Mouse (Mus musculus) kidney, embryonic 14.5 days (tissue): ENCODE data around the gene Eef1akmt2. TPM values are rescaled to one million over a fixed set of nuclear protein-coding genes. Genes with fewer than 3 reads are reported as not detected.

Source experiments
- ATAC-seq: fragments of 200-750 bp; cut with Nextera tagmentation; 2 replicates; pipeline ENCODE4 v1.8.0; 2017; ENCODE audit warnings: moderate number of reproducible peaks, mild to moderate bottlenecking, moderate TSS enrichment, moderate library complexity; ENCODE audit not compliant: low FRiP score, low TSS enrichment
- H3K27ac ChIP-seq: fragments of 300-500 bp; sonication (generic); 2 replicates; pipeline ENCODE4 v1.5.1; 2014; ENCODE audit warnings: low read depth, mild to moderate bottlenecking, low read length, moderate library complexity, mixed read lengths
- H3K27me3 ChIP-seq: fragments of 300-500 bp; sonication (generic); 2 replicates; pipeline ENCODE4 v1.6.1; 2014; ENCODE audit warnings: mild to moderate bottlenecking, low read length; ENCODE audit not compliant: control insufficient read depth, insufficient read depth
- H3K36me3 ChIP-seq: fragments of 300-500 bp; sonication (generic); 2 replicates; pipeline ENCODE4 v1.6.1; 2014; ENCODE audit warnings: low read length, mixed read lengths; ENCODE audit not compliant: control insufficient read depth, insufficient read depth
- H3K4me1 ChIP-seq: fragments of 300-500 bp; sonication (generic); 2 replicates; pipeline ENCODE4 v1.6.1; 2014; ENCODE audit warnings: low read length, mixed read lengths; ENCODE audit not compliant: control insufficient read depth, insufficient read depth
- H3K4me2 ChIP-seq: fragments of 300-500 bp; sonication (generic); replicated peaks from 2 replicates; pipeline ENCODE4 v1.6.1; 2014; ENCODE audit warnings: low read depth, mild to moderate bottlenecking, low read length
- H3K4me3 ChIP-seq: fragments of 300-500 bp; sonication (generic); 2 replicates; pipeline ENCODE4 v1.5.1; 2014; ENCODE audit warnings: mild to moderate bottlenecking, low read length
- H3K9ac ChIP-seq: fragments of 300-500 bp; sonication (generic); 2 replicates; pipeline ENCODE4 v1.6.1; 2014; ENCODE audit warnings: low read depth, mild to moderate bottlenecking, low read length, moderate library complexity
- H3K9me3 ChIP-seq: fragments of 300-500 bp; sonication (generic); 2 replicates; pipeline ENCODE4 v1.6.1; 2016; ENCODE audit warnings: low read length; ENCODE audit not compliant: control insufficient read depth
- WGBS: fragments of 180-500 bp; shearing (Covaris S2); extraction: QIAGEN DNeasy Blood & Tissue Kit; methylation state at CpG from one replicate; pipeline ENCODE4 v1.1.7; 2014; 5-methylcytosine and 5-hydroxymethylcytosine counted together
- polyA plus RNA-seq: library from polyadenylated mRNA; unstranded; fragments of >200 nt; fragmentation: Nextera tagmentation; extraction: Ambion mirVana; gene quantifications from 2 replicates; pipeline ENCODE4 v1.2.1, GENCODE M21; 2014

Eef1akmt2 gene
- polyA plus RNA-seq, 1 experiment from 2014 or later = 72.4 TPM

DNA sequence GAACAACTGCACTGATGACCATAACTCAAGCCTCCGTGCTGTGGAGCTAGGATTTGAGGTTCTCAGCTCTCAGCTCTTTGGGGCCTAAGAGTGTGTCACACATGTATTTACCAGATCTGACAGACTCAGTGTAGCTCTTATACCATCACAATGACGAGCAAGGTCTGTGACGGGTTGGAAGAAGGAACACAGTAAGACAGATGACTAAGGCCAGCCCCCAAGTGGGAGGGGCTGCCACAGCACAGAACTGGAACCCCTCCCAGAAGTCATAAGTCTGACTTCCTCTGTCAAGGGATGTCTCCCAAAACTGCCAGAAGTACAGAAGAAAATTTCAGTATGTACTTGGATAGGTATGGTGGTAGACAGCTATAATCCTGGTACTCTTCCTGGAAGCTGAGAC, 48.5 kb downstream of the Eef1akmt2 start:
- WGBS = 68% methylated on average over 3 of the region's 3 CpGs
- Histone ChIP-seq H3K27me3 (no peaks in the 10 kb centered on the region), H3K27ac (no peak overlapping the region), H3K4me2 (no peak overlapping the region), H3K9ac (no peak overlapping the region), H3K36me3 (0 out of 2 replicates have a peak, but pooled peaks cover 5% of the 10 kb centered on the region), H3K4me3 (no peak overlapping the region), H3K9me3 (no peaks in the 10 kb centered on the region), H3K4me1 (peaks cover 36% of the 10 kb centered on the region)
- ATAC-seq = no peak

DNA sequence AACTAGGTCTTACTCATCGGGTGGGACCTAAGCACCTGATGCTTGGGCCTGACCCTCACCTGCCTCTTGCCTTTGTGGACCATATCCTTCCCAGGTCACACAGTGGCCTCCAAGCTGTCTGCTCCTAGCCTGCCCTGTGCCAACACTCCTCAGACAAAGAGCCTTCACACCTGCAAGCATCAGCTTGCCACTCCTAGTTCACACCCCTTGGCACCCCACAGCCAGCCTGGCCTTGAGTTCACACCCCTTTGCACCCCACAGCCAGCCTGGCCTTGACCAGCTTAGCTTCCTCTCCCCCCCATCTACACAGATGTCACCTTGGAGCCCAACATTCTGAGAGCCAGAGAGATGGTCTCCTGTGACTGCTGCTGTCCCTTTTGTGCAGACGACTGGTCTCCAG, 49.1 kb downstream of the Eef1akmt2 start:
- Histone ChIP-seq H3K9ac (no peak overlapping the region), H3K27me3 (no peaks in the 10 kb centered on the region), H3K4me2 (no peak overlapping the region), H3K4me1 (peaks cover 30% of the 10 kb centered on the region), H3K27ac (no peak overlapping the region), H3K4me3 (no peak overlapping the region), H3K36me3 (0 out of 2 replicates have a peak, but pooled peaks cover 5% of the 10 kb centered on the region), H3K9me3 (no peaks in the 10 kb centered on the region)
- 86% methylated on average over 2 of the region's 2 CpGs for whole genome bisulfite sequencing
- no peak for ATAC-seq

DNA sequence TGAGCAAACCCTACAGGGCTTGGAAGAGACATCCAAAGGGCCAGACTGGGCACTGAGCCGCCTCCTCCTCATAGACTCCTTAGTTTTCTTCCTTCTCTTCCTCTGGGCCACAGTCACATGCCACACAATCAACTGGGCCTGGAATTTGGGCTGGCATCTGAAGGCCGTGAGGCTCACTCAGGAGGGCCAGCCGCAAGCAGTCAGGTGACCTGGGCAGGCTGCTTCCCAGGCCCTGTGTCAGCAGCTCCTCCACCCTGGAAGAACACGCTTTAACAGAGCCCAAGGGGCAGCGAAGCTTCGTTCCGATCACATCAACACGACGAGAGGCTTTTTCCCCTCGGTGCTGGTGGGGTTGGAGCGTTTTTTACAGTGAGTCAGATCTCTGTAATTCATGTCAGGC, 49.8 kb downstream of the Eef1akmt2 start:
- peaks cover 24% of the 10 kb centered on the region for H3K4me1 ChIP-seq
- WGBS = 79% methylated on average over 11 of the region's 11 CpGs
- H3K27ac ChIP-seq = no peak overlapping the region
- 0 out of 2 replicates have a peak, but pooled peaks cover 5% of the 10 kb centered on the region for H3K36me3 ChIP-seq
- ATAC-seq = no peak
- H3K4me3 ChIP-seq = no peak overlapping the region
- no peaks in the 10 kb centered on the region for H3K27me3 ChIP-seq
- no peak overlapping the region for H3K9ac ChIP-seq
- H3K4me2 ChIP-seq = no peak overlapping the region
- no peaks in the 10 kb centered on the region for H3K9me3 ChIP-seq

DNA sequence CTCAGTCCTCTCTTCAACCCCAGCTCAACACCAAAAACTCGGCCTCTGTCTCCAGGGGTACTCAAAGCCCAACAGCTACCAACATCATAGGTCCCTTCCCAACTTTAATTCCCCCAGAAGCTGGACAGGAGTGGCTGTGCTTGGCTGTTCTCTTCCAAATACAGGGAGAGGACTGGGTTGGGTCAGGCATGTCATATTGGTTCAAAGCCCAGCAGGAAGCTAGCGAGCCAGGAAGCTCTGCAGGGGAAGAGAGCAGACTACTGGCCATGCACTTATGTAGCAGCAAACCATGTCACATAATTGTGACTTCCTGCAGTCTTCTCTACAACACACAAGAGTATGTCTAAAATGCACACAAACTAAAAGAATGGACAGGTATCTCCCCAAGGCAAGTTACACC, 50.4 kb downstream of the Eef1akmt2 start:
- H3K27me3 ChIP-seq = no peaks in the 10 kb centered on the region
- 0 out of 2 replicates have a peak, but pooled peaks cover 5% of the 10 kb centered on the region for H3K36me3 ChIP-seq
- ATAC-seq = no peak
- WGBS = 77% methylated on average over 2 of the region's 2 CpGs
- no peak overlapping the region for H3K27ac ChIP-seq
- H3K4me2 ChIP-seq = no peak overlapping the region
- H3K9me3 ChIP-seq = no peaks in the 10 kb centered on the region
- H3K4me1 ChIP-seq = peaks cover 17% of the 10 kb centered on the region
- no peak overlapping the region for H3K4me3 ChIP-seq
- no peak overlapping the region for H3K9ac ChIP-seq

DNA sequence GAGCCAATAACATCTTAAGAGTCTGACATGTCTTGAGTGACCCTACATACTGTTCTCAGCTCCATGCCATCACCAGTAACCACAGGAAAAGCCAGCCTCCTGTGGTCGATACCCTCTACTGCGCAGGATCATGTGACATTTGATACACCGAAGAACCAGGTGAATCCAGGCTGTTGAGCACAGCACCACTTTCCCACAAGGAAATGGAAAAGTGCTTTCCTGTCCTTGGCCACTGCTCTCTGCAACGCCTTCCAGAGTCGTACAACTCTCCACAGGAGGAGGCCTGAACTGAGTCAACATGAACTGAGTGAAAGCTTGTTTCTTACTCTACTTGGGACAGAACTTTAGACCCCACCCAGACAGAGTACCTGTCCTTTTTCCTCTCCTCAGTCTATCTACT, 51.0 kb downstream of the Eef1akmt2 start:
- no peak overlapping the region for H3K4me2 ChIP-seq
- H3K4me1 ChIP-seq = peaks cover 14% of the 10 kb centered on the region
- no peak overlapping the region for H3K27ac ChIP-seq
- WGBS = 81% methylated on average over 5 of the region's 5 CpGs
- no peak overlapping the region for H3K9ac ChIP-seq
- H3K4me3 ChIP-seq = no peak overlapping the region
- H3K36me3 ChIP-seq = 0 out of 2 replicates have a peak, but pooled peaks cover 5% of the 10 kb centered on the region
- ATAC-seq = no peak
- H3K27me3 ChIP-seq = no peaks in the 10 kb centered on the region
- no peaks in the 10 kb centered on the region for H3K9me3 ChIP-seq

DNA sequence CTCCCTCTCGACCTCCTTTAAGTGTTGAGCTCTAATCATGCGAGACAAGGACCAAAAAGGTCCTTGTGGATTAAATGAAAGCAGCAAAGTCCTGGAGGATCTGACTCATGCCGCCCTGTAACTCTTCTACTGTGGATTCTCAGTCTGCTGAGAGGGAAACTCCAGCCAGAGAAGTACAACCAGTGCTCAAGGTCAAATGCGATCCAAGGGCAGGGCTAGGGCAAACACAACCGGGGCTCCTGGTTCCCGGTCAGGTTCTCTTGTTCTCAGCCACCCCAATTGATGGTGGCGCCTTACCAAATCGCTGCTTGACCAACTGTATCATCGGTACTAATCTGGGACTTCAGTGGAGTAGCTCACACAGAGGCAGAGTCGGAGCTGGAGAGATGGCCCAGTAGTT, 51.6 kb downstream of the Eef1akmt2 start:
- no peak for ATAC-seq
- 81% methylated on average over 10 of the region's 10 CpGs for WGBS
- H3K4me2 ChIP-seq = no peak overlapping the region
- no peaks in the 10 kb centered on the region for H3K9me3 ChIP-seq
- H3K27ac ChIP-seq = no peak overlapping the region; the same call in 1 of the 2 replicates
- 0 out of 2 replicates have a peak, but pooled peaks cover 5% of the 10 kb centered on the region for H3K36me3 ChIP-seq
- H3K4me3 ChIP-seq = no peak overlapping the region
- H3K9ac ChIP-seq = no peak overlapping the region
- H3K27me3 ChIP-seq = no peaks in the 10 kb centered on the region
- H3K4me1 ChIP-seq = peaks cover 14% of the 10 kb centered on the region

DNA sequence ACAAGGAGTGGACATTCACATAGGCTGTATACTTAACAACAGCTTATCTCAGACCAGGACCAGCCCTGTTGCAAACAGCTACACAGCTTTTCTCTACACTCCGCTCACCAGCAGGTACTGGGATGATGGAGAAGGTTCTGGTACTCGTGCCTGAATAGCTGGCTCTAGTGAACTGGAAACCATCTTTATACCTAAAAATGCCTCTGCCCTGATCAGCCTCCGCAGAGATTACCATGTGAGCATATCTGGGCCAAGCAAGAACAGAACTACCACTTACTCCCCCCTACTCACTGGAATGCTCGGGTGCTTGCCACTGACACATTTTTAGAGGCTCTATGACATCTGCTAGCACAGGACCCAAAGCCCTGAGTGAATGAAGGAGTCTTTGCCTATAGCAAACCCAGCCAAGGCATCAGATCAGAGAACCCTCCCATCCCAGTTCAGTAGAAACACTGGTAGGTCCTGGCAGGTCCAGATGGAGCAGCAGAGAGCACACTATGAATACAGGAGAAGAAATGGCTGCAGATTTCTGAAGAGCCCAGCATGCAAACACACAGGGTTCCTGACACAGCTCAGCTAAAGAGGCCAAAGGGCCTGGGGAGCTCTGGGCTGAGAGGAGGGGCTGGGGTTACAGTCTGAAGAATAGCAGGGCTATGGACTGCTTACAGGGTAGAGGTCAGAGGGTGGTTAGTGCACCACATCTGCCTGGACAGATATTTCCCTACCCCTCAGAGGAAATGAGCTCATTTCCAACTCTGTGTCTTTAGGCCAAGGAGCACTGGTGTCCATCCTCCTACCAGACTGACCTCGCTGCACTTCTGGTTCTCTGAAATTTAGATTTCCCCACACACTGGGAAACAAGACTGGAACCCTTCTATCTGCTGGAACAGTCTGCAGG, 53.1 kb downstream of the Eef1akmt2 start:
- Histone ChIP-seq H3K27ac (no peak overlapping the region), H3K4me3 (no peak overlapping the region), H3K4me1 (peaks cover 10% of the 10 kb centered on the region), H3K9me3 (no peaks in the 10 kb centered on the region), H3K36me3 (0 out of 2 replicates have a peak, but pooled peaks cover 5% of the 10 kb centered on the region), H3K9ac (no peak overlapping the region; the same call in 1 of the 2 replicates), H3K4me2 (no peak overlapping the region), H3K27me3 (no peaks in the 10 kb centered on the region)
- WGBS = 88% methylated on average over 5 of the region's 5 CpGs
- no peak for ATAC-seq

DNA sequence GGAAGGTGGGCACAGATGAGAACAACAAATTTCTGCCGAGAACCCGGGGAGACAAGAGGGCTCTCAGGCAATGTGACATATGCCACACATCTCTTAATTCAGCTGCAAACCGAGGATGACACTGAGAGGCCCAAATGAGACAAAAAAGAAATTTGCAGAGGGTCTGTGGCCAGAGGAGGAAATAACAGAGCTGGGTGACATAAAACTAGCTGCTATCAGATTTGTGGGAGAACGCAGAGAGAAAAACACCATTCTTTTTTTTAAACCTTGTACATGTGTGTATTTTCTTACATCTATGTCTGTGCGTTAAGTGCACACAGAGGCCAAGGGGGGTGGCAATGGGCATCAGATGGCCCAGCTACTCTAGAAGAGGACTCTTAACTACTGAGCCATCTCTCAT, 57.3 kb downstream of the Eef1akmt2 start:
- 87% methylated on average over 5 of the region's 5 CpGs for WGBS
- Histone ChIP-seq H3K4me2 (no peak overlapping the region), H3K9me3 (no peaks in the 10 kb centered on the region), H3K4me1 (peaks cover 7% of the 10 kb centered on the region; the same call in 1 of the 2 replicates), H3K27ac (no peak overlapping the region), H3K36me3 (0 out of 2 replicates have a peak, but pooled peaks cover 4% of the 10 kb centered on the region), H3K27me3 (no peaks in the 10 kb centered on the region), H3K4me3 (no peak overlapping the region), H3K9ac (no peak overlapping the region)
- ATAC-seq = no peak

DNA sequence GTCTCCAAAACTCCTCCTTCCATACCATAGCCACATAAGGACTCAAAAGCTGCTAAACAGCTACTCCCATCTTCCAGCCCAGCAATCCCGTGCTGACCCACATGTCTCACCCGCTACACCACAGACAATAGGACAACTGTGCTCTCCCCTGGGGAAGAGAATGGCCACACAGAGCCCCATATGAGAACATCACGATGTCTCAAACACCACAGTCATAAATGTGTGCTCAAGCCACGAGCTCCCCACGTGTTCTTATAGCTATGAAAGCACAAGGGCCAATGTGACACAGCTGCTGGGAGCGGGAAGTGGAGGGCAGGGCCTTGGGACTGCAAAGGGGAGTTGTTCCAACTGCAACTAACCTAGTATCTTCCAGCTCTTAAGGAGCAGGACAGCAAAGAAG, 59.0 kb downstream of the Eef1akmt2 start:
- no peaks in the 10 kb centered on the region; the same call in 1 of the 2 replicates for H3K4me1 ChIP-seq
- H3K27me3 ChIP-seq = no peaks in the 10 kb centered on the region
- no peaks in the 10 kb centered on the region for H3K36me3 ChIP-seq
- H3K4me3 ChIP-seq = no peak overlapping the region
- H3K27ac ChIP-seq = no peak overlapping the region
- H3K9me3 ChIP-seq = no peaks in the 10 kb centered on the region
- ATAC-seq = no peak
- H3K4me2 ChIP-seq = no peak overlapping the region
- H3K9ac ChIP-seq = no peak overlapping the region
- 63% methylated on average over 6 of the region's 6 CpGs for WGBS
